Comparison of ENCODE assay signal across 24 mouse cellular contexts in genomic region chr6:142532686-142533085, GRCm38 (mm10). TPM values are rescaled to one million over a fixed set of nuclear protein-coding genes. Genes with fewer than 3 reads are reported as not detected.
"Had no signal": no experiment of that assay in that cellular context is flagged by ENCODE, and none has a peak within 500 bp of the region (broad histone marks: within the 10 kb centered on the region; RNA-seq: fewer than 3 reads in every experiment).

No protein-coding gene starts in this region.

- H3K4me2 ChIP-seq: limb, embryonic 13.5 days; liver, embryonic 12.5 days; liver, embryonic 15.5 days; lung, embryonic 15.5 days; midbrain, embryonic 13.5 days; neural tube, embryonic 13.5 days; stomach, embryonic 15.5 days had no signal

- H3K27ac ChIP-seq: limb, embryonic 13.5 days; liver, embryonic 12.5 days; liver, embryonic 15.5 days; lung, embryonic 15.5 days; midbrain, embryonic 10.5 days; midbrain, embryonic 13.5 days; neural tube, embryonic 13.5 days; stomach, embryonic 15.5 days had no signal

- H3K27me3 ChIP-seq: limb, embryonic 13.5 days; liver, embryonic 12.5 days; liver, embryonic 15.5 days; lung, embryonic 15.5 days; megakaryocyte, embryonic 14.5 days; midbrain, embryonic 13.5 days; neural tube, embryonic 13.5 days; stomach, embryonic 15.5 days had no signal

- H3K36me3 ChIP-seq: limb, embryonic 13.5 days; liver, embryonic 12.5 days; liver, embryonic 15.5 days; lung, embryonic 15.5 days; midbrain, embryonic 10.5 days; midbrain, embryonic 13.5 days; neural tube, embryonic 13.5 days; stomach, embryonic 15.5 days had no signal

- H3K9ac ChIP-seq: limb, embryonic 13.5 days; liver, embryonic 12.5 days; liver, embryonic 15.5 days; lung, embryonic 15.5 days; midbrain, embryonic 13.5 days; neural tube, embryonic 13.5 days; stomach, embryonic 15.5 days had no signal

- DNase-seq: left cerebral cortex, postnatal 4 days; liver; lung, adult 18-20 months; lung, postnatal 10 days; lung, postnatal 36 days; retina, postnatal 1 day; right cerebral cortex, postnatal 25 days; spleen, adult 18-20 months; thymus, postnatal 25 days had no signal

- ATAC-seq: liver, embryonic 12.5 days; midbrain, embryonic 13.5 days; midbrain, embryonic 16.5 days had no signal

- H3K4me1 ChIP-seq: megakaryocyte, embryonic 14.5 days; midbrain, embryonic 10.5 days; midbrain, embryonic 13.5 days; neural tube, embryonic 13.5 days had no signal

- H3K4me3 ChIP-seq: limb, embryonic 13.5 days; liver, embryonic 12.5 days; liver, embryonic 15.5 days; lung, embryonic 15.5 days; megakaryocyte, embryonic 14.5 days; midbrain, embryonic 10.5 days; midbrain, embryonic 13.5 days; myocyte; neural tube, embryonic 13.5 days; stomach, embryonic 15.5 days had no signal

- H3K9me3 ChIP-seq: limb, embryonic 13.5 days; liver, embryonic 12.5 days; liver, embryonic 15.5 days; lung, embryonic 15.5 days; midbrain, embryonic 10.5 days; midbrain, embryonic 13.5 days; neural tube, embryonic 13.5 days; stomach, embryonic 15.5 days had no signal

RNA-seq across cellular contexts. Expression of gene Gys2, which starts 59.8 kb away (rescaled TPM):
- total RNA-seq: left cerebral cortex, adult 8-10 months; left cerebral cortex, postnatal 14 days; left cerebral cortex, postnatal 4 days; monocyte, adult 5-6 weeks; neutrophil, adult 5-6 weeks had no signal
- polyA plus RNA-seq: limb, embryonic 13.5 days; myocyte; neural tube, embryonic 13.5 days had no signal
